Mouse (Mus musculus): Measurements from ENCODE around the gene Tppp2.

The Tppp2 gene

GRCm38 (mm10) chr14:51960316-51960715 is 42.1 kb downstream of the Tppp2 start:
- DNase-seq (ENCODE audit: low spot score in 2 of 2): no peak

GRCm38 (mm10) chr14:51967400-51967799 is 49.2 kb downstream of the Tppp2 start:
- no peak for DNase-seq (ENCODE audit: low spot score in 2 of 2)

Measured in spleen, postnatal 36 days (tissue).